Mouse (Mus musculus) adipose tissue, adult 10 weeks (tissue): ENCODE results near the gene Etaa1. TPM values are rescaled to one million over a fixed set of nuclear protein-coding genes. Genes with fewer than 3 reads are reported as not detected.

ENCODE experiments used
- polyA plus RNA-seq: library from polyadenylated mRNA; stranded (reverse); fragments of 350-450 nt; fragmentation: Illumina TruSeq; extraction: RNeasy Lipid Tissue Mini Kit (QIAGEN cat#74804); gene quantifications from one replicate; pipeline ENCODE4 v1.2.3, GENCODE M21; 2014; ENCODE audit warnings: low read depth, low replicate concordance

Gene Etaa1
- polyA plus RNA-seq, result 4.2 TPM

GRCm38 (mm10) chr11:17953231-17954134 lies at the start of gene Etaa1:
Gene Etaa1 (minus strand): TSS chr11:17953875.

